Mouse (Mus musculus) stomach, embryonic 16.5 days (tissue): ENCODE results near the gene Gm17545. TPM values are rescaled to one million over a fixed set of nuclear protein-coding genes. Genes with fewer than 3 reads are reported as not detected.
A peak's percentile ranks its signal among the peaks of the same experiment; 100 is the strongest.

Experiments
- ATAC-seq: fragments of 200-750 bp; cut with Nextera tagmentation; 2 replicates; pipeline ENCODE4 v1.8.0; 2017; ENCODE audit warnings: moderate number of reproducible peaks, moderate TSS enrichment; ENCODE audit not compliant: insufficient read depth, low FRiP score
- H3K27ac ChIP-seq: fragments of 300-500 bp; sonication (generic); 2 replicates; pipeline ENCODE4 v1.5.1; 2014; ENCODE audit warnings: low read length
- H3K27me3 ChIP-seq: fragments of 300-500 bp; sonication (generic); 2 replicates; pipeline ENCODE4 v1.6.1; 2014; ENCODE audit warnings: low read length, control low read depth, mixed read lengths; ENCODE audit not compliant: control insufficient read depth, insufficient read depth
- H3K36me3 ChIP-seq: fragments of 300-500 bp; sonication (generic); 2 replicates; pipeline ENCODE4 v1.6.1; 2014; ENCODE audit warnings: low read length; ENCODE audit not compliant: control insufficient read depth, insufficient read depth
- H3K4me1 ChIP-seq: fragments of 300-500 bp; sonication (generic); 2 replicates; pipeline ENCODE4 v1.6.1; 2014; ENCODE audit warnings: low read length, control low read depth, mixed read lengths; ENCODE audit not compliant: control insufficient read depth, insufficient read depth
- H3K4me2 ChIP-seq: fragments of 300-500 bp; sonication (generic); 2 replicates; pipeline ENCODE4 v1.6.1; 2014; ENCODE audit warnings: low read depth, low read length, mixed read lengths
- H3K4me3 ChIP-seq: fragments of 300-500 bp; sonication (generic); replicated peaks from 2 replicates; pipeline ENCODE4 v1.5.1; 2014; ENCODE audit warnings: mild to moderate bottlenecking, low read length
- H3K9ac ChIP-seq: fragments of 300-500 bp; sonication (generic); 2 replicates; pipeline ENCODE4 v1.6.1; 2014; ENCODE audit warnings: low read length
- H3K9me3 ChIP-seq: fragments of 300-500 bp; sonication (generic); replicated peaks from 2 replicates; pipeline ENCODE4 v1.6.1; 2016; ENCODE audit warnings: low read length, control low read depth; ENCODE audit not compliant: control insufficient read depth
- WGBS: fragments of 180-500 bp; shearing (Covaris S2); extraction: QIAGEN DNeasy Blood & Tissue Kit; methylation state at CpG from one replicate; pipeline ENCODE4 v1.1.7; 2014; 5-methylcytosine and 5-hydroxymethylcytosine counted together
- polyA plus RNA-seq: library from polyadenylated mRNA; unstranded; fragments of >200 nt; fragmentation: Nextera tagmentation; extraction: Ambion mirVana; gene quantifications from 2 replicates; pipeline ENCODE4 v1.2.1, GENCODE M21; 2015

Gene Gm17545
- polyA plus RNA-seq, 1 experiment from 2014 or later, result not detected

DNA sequence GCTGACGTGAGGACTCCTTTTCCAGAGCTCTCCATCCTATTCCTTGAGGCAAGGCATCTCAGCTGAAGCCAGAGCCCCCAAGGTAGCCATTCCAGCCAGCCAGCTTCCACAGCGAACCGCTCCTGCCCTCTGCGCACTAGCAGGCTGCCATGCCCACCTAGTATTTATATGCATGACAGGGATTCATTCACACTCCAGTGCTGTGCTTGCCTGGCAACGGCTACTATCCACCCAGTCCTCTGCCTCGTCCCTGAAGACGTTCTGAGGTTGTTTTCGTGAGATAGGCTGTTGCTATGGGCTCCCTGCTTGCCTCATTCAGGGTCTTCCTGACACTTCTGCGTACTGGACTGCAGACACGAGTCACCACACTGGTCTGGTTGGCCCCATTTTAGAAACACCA is 1.4 kb upstream of the Gm17545 start:
- WGBS, result 89% methylated on average over 10 of the region's 10 CpGs
- ATAC-seq, result no peak
- no peak overlapping the region for H3K4me3 ChIP-seq
- no peaks in the 10 kb centered on the region for H3K9me3 ChIP-seq
- no peaks in the 10 kb centered on the region for H3K4me1 ChIP-seq
- H3K9ac ChIP-seq, result no peak overlapping the region
- H3K4me2 ChIP-seq, result no peak overlapping the region
- peaks cover 58% of the 10 kb centered on the region for H3K36me3 ChIP-seq
- no peak overlapping the region for H3K27ac ChIP-seq
- H3K27me3 ChIP-seq, result no peaks in the 10 kb centered on the region

DNA sequence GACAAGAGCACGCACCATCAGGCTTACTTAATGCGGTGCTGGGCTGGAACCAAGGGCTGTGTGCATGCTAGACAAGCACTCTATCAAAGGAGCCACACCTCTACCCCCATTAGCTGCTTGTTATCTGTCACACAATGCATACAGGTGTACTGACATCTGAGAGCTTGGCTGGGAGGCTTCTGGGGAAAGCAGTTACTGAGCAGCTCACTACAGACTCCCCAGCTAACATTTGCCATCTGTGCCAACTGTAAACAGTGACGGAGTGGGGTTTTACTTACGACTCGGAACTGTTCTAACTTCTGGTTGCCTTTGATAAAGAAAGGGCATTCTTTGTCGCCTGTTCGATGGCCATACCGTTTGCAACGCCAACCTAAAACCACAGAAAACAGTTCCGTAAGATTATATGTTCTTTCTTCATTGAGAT is 577 bp upstream of the Gm17545 start:
- no peaks in the 10 kb centered on the region for H3K4me1 ChIP-seq
- no peak overlapping the region for H3K27ac ChIP-seq
- no peak overlapping the region for H3K4me3 ChIP-seq
- peak; percentile 60 for ATAC-seq
- no peak overlapping the region for H3K9ac ChIP-seq
- peaks cover 58% of the 10 kb centered on the region for H3K36me3 ChIP-seq
- no peaks in the 10 kb centered on the region for H3K9me3 ChIP-seq
- WGBS, result 74% methylated on average over 10 of the region's 10 CpGs
- H3K4me2 ChIP-seq, result no peak overlapping the region
- H3K27me3 ChIP-seq, result no peaks in the 10 kb centered on the region

- Histone ChIP-seq H3K36me3 (peaks cover 45% of the 10 kb centered on the region), H3K4me2 (no peak overlapping the region), H3K27ac (no peak overlapping the region), H3K4me1 (no peaks in the 10 kb centered on the region), H3K9me3 (no peaks in the 10 kb centered on the region), H3K27me3 (no peaks in the 10 kb centered on the region), H3K9ac (no peak overlapping the region), H3K4me3 (no peak overlapping the region)
- ATAC-seq, result no peak
These were observed 951 bp downstream of the Gm17545 start for GRCm38 (mm10) chr9:22455041-22455440.

DNA sequence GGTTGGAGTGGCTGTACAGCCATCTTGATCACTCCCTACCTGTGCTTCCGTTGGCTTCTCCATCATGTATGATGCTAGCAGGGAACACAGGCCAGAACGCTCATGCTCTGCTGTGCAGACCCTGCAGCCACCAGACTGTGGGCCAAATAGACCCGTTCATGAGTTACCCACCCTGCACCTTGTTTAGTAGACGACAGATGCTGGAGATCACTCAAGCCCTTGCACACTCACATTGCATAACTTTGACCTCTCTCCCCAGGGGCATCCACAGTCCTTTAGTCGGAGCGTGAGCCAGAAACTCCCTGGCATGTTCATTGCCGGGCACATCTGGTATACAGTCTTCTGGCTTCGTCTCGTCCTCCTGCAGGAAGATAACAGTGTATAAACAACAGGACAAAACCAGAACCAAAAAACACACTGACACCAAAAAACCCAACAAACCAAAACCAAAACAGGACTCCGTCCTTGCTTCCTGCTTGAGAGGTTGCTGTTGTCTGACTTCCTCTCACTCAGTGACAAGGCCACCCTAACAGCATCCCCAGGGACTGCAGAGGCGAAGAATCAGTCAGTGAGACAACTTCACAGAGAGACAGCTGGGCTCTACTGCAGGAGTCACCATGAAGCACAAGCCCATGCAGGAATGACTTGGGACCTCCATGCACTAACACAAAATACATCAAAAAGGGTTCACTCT is 3.2 kb downstream of the Gm17545 start:
- H3K27ac ChIP-seq, result no peak overlapping the region
- no peak overlapping the region for H3K4me2 ChIP-seq
- no peak for ATAC-seq
- H3K9ac ChIP-seq, result no peak overlapping the region
- WGBS, result 87% methylated on average over 11 of the region's 11 CpGs
- H3K4me3 ChIP-seq, result no peak overlapping the region
- no peaks in the 10 kb centered on the region for H3K9me3 ChIP-seq
- H3K27me3 ChIP-seq, result no peaks in the 10 kb centered on the region
- H3K4me1 ChIP-seq, result no peaks in the 10 kb centered on the region
- H3K36me3 ChIP-seq, result peaks cover 36% of the 10 kb centered on the region

- no peak overlapping the region for H3K9ac ChIP-seq
- H3K4me1 ChIP-seq, result no peaks in the 10 kb centered on the region
- 91% methylated on average over 3 of the region's 3 CpGs for WGBS
- no peak overlapping the region for H3K4me2 ChIP-seq
- H3K36me3 ChIP-seq, result peaks cover 2% of the 10 kb centered on the region; the same call in 1 of the 2 replicates
- H3K9me3 ChIP-seq, result no peaks in the 10 kb centered on the region
- no peaks in the 10 kb centered on the region for H3K27me3 ChIP-seq
- no peak overlapping the region for H3K27ac ChIP-seq
- no peak for ATAC-seq
- H3K4me3 ChIP-seq, result no peak overlapping the region
These were observed 7.9 kb downstream of the Gm17545 start for GRCm38 (mm10) chr9:22461946-22462345.

- no peak overlapping the region for H3K27ac ChIP-seq
- no peak overlapping the region for H3K9ac ChIP-seq
- H3K4me3 ChIP-seq, result no peak overlapping the region
- no peak for ATAC-seq
- H3K9me3 ChIP-seq, result no peaks in the 10 kb centered on the region
- H3K4me1 ChIP-seq, result peaks cover 5% of the 10 kb centered on the region; the same call in 1 of the 2 replicates
- no peaks in the 10 kb centered on the region for H3K36me3 ChIP-seq
- H3K4me2 ChIP-seq, result no peak overlapping the region
- H3K27me3 ChIP-seq, result no peaks in the 10 kb centered on the region
- 90% methylated on average over 5 of the region's 5 CpGs for WGBS
These were observed 12.1 kb downstream of the Gm17545 start for GRCm38 (mm10) chr9:22466212-22466611.

DNA sequence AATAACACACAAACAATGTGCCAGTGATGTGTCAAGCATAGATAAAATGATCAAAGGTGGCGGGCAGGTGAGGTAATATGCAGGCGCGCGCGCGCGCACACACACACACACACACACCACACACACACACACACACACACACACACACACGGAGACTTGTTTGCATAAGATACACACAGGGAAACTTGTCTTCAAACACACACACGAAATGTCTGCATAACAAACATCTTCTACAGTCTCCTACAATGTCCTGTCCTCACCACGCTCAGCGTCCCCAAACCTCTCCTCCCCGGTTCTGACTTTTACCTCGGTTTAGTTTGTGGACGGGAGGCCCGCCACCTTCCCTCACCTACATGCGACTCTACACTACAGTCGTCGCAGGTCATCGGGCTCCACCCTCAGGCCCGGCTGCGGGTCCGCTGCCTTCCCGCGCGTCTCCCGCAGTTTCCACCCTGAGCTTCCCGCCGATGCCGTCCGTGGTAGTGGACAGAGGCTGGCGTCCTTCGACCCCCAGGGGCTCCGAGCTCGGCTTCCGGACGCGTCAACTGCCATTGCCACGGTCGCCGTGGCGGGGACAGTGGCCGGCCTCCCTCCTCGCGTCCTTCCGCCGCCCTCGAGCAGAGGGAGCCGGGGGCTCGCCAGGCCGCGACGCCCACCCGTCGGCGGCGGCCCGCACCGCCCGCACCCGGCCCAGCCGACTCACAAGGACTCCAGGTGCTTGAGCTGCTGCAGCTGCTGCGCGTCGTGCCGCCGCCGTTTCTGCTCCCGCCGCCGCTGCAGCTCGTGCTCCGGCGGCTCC is 13.5 kb downstream of the Gm17545 start:
- Histone ChIP-seq H3K27me3 (no peaks in the 10 kb centered on the region), H3K9me3 (no peaks in the 10 kb centered on the region), H3K27ac (peak overlapping the region; percentile 86), H3K4me2 (peak overlapping the region; percentile 69), H3K4me3 (peak overlapping the region; percentile 87), H3K36me3 (no peaks in the 10 kb centered on the region), H3K9ac (peak overlapping the region; percentile 97), H3K4me1 (peaks cover 5% of the 10 kb centered on the region; the same call in 1 of the 2 replicates)
- ATAC-seq, result peak; percentile 65
- WGBS, result under 1% methylated on average over 71 of the region's 73 CpGs

GRCm38 (mm10) chr9:22468170-22468898 is 14.2 kb downstream of the Gm17545 start:
- H3K4me2 ChIP-seq, result peak overlapping the region; percentile 69
- peaks cover 5% of the 10 kb centered on the region; the same call in 1 of the 2 replicates for H3K4me1 ChIP-seq
- WGBS, result 4% methylated on average over 37 of the region's 43 CpGs
- peak overlapping the region; percentile 97 for H3K9ac ChIP-seq
- no peaks in the 10 kb centered on the region for H3K27me3 ChIP-seq
- no peaks in the 10 kb centered on the region for H3K9me3 ChIP-seq
- ATAC-seq, result peak; percentile 94
- H3K27ac ChIP-seq, result peak overlapping the region; percentile 86
- no peaks in the 10 kb centered on the region for H3K36me3 ChIP-seq
- peak overlapping the region; percentile 87 for H3K4me3 ChIP-seq

DNA sequence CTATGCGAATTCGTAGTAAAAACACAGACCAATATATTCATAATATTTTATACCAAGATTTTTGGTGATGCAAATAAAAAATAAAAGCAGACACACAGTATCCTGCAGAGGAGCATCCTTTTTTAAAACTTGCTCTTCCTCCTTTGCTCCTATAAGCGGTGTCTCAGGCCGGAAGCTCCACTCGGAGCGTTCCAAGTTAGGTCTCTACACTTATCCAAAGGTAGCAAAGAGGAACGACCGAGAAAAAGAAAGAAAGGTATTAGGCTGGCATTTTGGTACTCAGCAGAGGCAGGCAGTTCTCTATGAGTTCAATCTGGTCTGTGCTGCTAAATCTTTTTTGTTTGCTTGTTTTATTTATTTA is 14.8 kb downstream of the Gm17545 start:
- no peak for ATAC-seq
- Histone ChIP-seq H3K27me3 (no peaks in the 10 kb centered on the region), H3K4me1 (peaks cover 5% of the 10 kb centered on the region; the same call in 1 of the 2 replicates), H3K4me3 (no peak overlapping the region), H3K4me2 (peak overlapping the region; percentile 69), H3K36me3 (no peaks in the 10 kb centered on the region), H3K27ac (no peak overlapping the region), H3K9me3 (no peaks in the 10 kb centered on the region), H3K9ac (no peak overlapping the region)
- WGBS, result 74% methylated on average over 8 of the region's 8 CpGs
